Mouse (Mus musculus): ENCODE data around the gene Gm2115.

Gm2115 gene

GRCm38 (mm10) chr7:84587101-84587783 lies 58.5 kb downstream of the Gm2115 start:
- no peak for DNase-seq

GRCm38 (mm10) chr7:84590622-84591021 lies 61.9 kb downstream of the Gm2115 start:
- DNase-seq, result no peak

- DNase-seq, result no peak
Measured at GRCm38 (mm10) chr7:84591347-84591746, 62.6 kb downstream of the Gm2115 start.

GRCm38 (mm10) chr7:84594087-84594916 lies 65.5 kb downstream of the Gm2115 start:
- peak; percentile 41 for DNase-seq

GRCm38 (mm10) chr7:84594917-84595303 lies 66.2 kb downstream of the Gm2115 start:
- DNase-seq, result no peak

- DNase-seq, result no peak
Measured at GRCm38 (mm10) chr7:84596002-84596401, 67.2 kb downstream of the Gm2115 start.

- DNase-seq, result no peak
Measured at GRCm38 (mm10) chr7:84596633-84597032, 67.9 kb downstream of the Gm2115 start.

GRCm38 (mm10) chr7:84600631-84601030 lies 71.9 kb downstream of the Gm2115 start:
- no peak for DNase-seq

GRCm38 (mm10) chr7:84601331-84601730 lies 72.6 kb downstream of the Gm2115 start:
- DNase-seq, result no peak

GRCm38 (mm10) chr7:84604501-84604900 lies 75.7 kb downstream of the Gm2115 start:
- no peak for DNase-seq

- DNase-seq, result no peak
Measured at GRCm38 (mm10) chr7:84605033-84605687, 76.4 kb downstream of the Gm2115 start.

- DNase-seq, result peak; percentile 85
Measured at GRCm38 (mm10) chr7:84605704-84606292, 77.0 kb downstream of the Gm2115 start.

GRCm38 (mm10) chr7:84606293-84606749 lies 77.6 kb downstream of the Gm2115 start, which contains the start of gene Fah:
TSS of gene Fah (minus strand) at chr7:84606722.
- DNase-seq, result peak; percentile 77

- DNase-seq, result no peak
Measured at GRCm38 (mm10) chr7:84611609-84612008, 82.9 kb downstream of the Gm2115 start.

GRCm38 (mm10) chr7:84612445-84612844 lies 83.7 kb downstream of the Gm2115 start:
- no peak for DNase-seq

- peak; percentile 40 for DNase-seq
Measured at GRCm38 (mm10) chr7:84618951-84619350, 90.2 kb downstream of the Gm2115 start.

GRCm38 (mm10) chr7:84620956-84621355 lies 92.2 kb downstream of the Gm2115 start:
- no peak for DNase-seq

GRCm38 (mm10) chr7:84623718-84624117 lies 95.0 kb downstream of the Gm2115 start:
- no peak for DNase-seq

- no peak for DNase-seq
Measured at GRCm38 (mm10) chr7:84631878-84632277, 103.1 kb downstream of the Gm2115 start.

Data from cerebellum, adult 9-11 months (tissue).